Mouse (Mus musculus) c-Kit-positive CD71-positive TER-119-negative erythroid progenitor cells, embryonic 14.5 days (primary cell): Measurements from ENCODE around the gene Mrpl1.

Experiments used
- DNase-seq: peaks from one replicate; pipeline ENCODE4 v3.0.0-alpha.2; 2013; ENCODE audit warnings: low read depth

The Mrpl1 gene

GRCm38 (mm10) chr5:96207531-96207930, 1.8 kb upstream of the Mrpl1 start:
- no peak for DNase-seq

- no peak for DNase-seq
These were observed 750 bp upstream of the Mrpl1 start for GRCm38 (mm10) chr5:96208543-96208942.

DNA sequence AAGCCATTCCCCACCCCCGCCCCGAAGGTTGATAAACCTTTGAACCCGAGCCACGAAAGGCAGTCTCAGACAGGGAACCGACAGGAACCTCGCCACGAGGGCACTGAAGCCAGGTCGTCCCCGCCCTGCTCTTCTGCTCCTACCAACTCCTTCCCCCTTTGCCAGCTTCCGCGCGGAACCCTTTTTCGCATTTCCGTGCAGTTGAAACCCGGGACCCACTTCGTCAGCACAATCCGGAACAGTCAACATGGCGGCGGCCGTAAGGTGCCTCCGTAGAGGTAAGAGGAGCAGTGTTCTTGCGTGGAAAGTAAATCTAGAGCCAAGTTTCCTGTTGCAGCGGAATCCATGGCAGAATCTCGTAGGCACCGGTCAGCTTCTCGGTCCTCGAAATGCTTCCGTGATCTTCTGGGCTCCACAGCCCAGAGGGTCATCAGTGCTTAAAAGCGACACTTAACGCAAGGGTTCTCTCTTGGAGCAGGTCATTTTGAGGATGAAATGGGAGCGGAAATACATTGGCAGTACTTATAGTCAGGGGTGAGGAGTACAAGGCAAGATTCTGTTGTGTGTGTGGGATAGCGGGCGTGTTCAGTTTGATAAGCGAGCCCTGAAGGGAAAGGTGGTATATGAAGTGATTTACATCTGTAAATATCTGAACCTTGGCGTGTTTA, 757 bp downstream of the Mrpl1 start:
- peak; percentile 92 for DNase-seq

DNA sequence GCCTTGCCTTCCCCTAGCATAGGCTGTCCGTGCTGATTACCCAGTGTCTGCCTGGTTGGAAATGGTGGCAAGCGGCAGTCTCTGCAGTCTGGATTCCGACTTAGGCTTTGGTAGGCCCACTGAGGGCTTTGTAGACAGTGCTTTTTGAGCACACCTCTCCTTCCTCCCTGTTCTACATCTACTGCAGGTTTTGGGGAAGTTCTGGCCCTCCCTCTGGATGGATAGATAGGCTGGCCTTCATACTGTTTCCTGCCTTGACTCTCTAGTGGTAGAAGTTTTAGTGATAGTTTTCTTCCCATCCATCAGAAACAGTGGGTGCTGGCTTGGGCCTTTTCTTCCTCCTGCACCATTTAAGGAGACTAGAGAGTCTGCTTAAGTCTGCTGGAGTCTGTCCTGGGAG, 9.4 kb downstream of the Mrpl1 start:
- no peak for DNase-seq

- no peak for DNase-seq
These were observed 10.2 kb downstream of the Mrpl1 start for GRCm38 (mm10) chr5:96219512-96219911.

GRCm38 (mm10) chr5:96221298-96221697, 12.0 kb downstream of the Mrpl1 start:
- no peak for DNase-seq

DNA sequence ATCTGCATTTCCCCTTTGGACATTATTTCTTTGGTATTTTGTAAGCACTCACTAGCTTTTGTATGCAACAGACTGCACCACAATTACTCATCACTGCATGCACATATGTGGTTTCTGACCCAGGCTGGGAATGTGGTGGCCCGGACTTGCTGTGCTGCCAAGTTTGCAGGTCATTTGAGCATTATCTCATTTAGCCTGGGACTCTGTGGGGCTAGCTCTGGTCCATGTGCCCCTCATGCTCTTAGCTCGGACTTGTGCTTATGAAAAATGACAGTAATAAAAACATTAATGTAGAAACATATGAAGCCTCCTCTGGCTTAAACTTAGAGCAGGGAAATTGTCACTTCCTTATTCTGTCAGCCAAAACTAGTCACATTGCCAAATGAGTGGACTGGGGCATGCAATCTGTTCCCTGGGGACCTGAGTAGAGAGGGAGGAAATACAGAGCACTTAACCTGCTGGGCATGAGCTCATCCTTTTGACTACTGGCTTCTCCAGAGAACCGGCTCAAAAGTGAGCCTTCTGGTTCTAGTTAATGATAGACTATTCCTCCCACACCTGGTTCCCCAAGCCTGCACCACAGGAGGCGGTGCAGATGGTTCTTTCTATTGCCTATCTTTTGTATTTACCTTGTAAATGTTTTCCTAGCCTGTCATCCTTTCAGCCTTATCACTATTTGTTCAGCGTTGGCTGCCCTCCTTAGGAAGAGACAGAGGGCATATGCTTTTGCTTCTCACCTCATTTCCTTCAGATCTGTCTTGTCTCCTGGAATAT, 12.7 kb downstream of the Mrpl1 start:
- no peak for DNase-seq

DNA sequence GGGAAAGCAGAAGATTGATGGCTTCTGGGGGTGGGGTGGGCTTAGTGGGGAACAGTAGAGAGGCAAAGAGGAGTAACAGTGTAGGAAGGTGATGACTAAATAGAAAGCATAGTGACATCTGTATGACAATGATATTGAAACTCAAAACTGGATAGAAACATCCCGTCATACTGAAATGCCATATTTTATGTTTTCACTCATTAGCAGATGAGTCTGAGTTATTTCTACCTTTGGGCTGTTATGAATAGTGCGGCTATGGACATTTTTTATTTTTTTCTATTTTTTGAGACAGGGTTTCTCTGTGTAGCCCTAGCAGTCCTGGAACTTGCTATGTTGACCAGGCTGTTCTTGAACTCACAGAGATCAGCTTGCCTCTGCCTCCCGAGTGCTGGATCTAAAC, 13.7 kb downstream of the Mrpl1 start:
- no peak for DNase-seq

- DNase-seq = no peak
These were observed 17.2 kb downstream of the Mrpl1 start for GRCm38 (mm10) chr5:96226490-96226889.

DNA sequence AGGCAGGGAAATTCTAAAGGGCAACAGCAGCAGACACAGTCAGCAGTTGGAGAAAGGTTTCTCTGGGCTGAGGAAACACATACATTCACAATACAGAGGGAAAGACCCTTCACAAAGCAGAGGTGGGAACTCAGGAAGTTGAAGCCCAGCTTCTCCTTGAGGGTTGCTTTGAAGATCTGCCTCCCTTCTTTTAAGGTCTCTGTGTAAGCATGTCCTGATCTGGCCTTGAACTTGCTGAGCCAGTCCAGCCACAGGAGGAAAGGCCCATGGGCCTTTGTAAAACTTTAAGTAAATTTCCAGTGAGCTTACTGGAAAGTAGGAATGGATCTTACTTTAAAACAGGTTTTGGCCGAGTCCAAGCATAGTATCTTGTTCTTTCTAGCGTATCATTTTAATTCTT, 19.7 kb downstream of the Mrpl1 start:
- no peak for DNase-seq

DNA sequence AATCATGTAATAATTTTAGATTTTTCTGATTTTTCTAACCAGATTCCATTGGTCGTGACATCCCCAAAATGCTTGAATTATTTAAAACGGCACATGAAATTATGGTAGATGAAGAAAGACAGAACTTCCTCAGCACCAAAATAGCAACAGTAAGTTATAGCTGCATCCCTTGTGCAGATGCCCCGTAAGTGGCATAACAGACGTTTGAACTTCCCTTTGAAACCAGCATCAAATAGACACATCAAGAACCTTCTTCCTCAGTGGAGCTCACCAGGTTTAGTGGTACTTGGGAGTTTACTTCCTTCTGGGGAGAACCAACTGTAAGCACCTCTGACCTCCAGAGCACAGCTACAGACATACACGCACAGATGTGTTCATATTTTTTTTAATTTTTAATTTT, 29.5 kb downstream of the Mrpl1 start:
- no peak for DNase-seq

DNA sequence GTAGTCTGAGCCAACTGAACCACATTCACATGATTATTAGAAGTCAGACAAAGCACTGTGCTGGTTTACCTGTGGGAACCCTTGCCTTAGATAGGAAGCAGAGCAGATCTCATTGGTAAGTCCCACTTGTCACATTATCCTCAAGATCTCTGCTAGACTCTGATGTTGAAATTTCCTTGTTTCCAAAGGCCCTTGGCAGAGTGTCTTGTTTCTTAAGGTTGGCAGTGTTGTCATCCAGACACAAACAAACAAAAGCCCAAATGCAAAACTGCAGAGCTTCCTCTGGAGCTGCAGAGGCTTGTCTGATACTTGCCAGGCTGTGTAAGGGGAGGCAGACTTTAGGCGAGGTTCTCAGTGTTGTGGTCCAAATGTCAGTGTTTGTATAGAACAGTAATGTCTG, 31.6 kb downstream of the Mrpl1 start:
- no peak for DNase-seq

- DNase-seq = no peak
These were observed 35.2 kb downstream of the Mrpl1 start for GRCm38 (mm10) chr5:96244511-96244910.

DNA sequence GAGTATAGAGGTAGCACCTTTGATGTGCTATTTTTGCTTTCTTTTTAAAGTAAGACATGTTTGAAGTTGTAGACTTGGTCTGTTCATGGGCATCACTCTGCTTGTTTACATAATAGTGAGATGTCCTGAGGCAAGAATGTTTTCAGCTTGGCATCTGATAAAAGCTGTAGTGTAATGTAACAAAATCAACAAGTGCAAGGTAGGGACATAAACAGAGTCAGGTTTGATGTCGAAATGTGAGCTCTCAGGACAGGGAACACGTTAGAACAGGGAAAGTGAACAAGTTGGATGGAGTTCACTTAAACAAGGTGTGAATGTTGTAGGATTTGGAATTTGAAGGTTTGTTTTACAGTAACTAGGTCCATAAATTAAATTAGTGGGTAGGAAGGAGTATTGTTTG, 44.7 kb downstream of the Mrpl1 start:
- no peak for DNase-seq

DNA sequence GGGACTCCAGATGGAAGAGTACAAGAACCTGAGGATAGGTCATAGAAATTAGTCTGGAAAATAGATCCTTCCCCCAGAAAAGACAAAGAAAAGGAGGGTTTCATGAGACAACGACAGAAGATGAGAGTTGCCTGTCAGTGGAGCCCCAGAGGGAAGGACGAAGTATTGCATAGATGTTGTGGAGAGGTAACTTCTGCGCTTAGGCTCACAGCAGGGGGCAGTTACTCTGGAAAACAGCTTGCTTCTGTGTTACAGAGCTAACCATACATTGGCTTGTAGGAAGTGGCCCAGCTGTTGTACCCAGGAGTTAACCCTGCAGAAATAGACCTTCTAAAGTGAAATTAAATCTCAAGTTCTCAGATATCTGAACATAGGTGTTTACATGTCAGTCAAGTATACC, 45.9 kb downstream of the Mrpl1 start:
- no peak for DNase-seq

DNA sequence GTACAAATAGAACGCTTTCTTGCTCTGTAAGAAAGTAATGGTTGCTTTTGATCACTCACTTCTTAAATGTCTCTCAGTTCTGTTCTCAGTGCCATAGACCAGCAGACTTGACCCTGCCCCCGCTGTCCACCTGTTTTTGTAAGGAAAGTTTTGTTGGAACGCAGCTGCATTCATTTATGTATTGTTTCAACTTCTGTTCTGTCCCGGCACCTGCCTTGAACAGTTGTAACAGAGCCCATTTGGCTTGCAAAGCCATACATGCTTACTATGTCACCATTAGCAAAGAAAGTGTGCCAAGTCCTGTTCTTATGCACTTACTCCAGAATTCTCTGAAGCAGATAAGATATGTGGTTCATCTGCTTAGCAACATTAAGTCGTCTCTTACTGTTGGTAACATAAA, 48.9 kb downstream of the Mrpl1 start:
- DNase-seq = no peak

DNA sequence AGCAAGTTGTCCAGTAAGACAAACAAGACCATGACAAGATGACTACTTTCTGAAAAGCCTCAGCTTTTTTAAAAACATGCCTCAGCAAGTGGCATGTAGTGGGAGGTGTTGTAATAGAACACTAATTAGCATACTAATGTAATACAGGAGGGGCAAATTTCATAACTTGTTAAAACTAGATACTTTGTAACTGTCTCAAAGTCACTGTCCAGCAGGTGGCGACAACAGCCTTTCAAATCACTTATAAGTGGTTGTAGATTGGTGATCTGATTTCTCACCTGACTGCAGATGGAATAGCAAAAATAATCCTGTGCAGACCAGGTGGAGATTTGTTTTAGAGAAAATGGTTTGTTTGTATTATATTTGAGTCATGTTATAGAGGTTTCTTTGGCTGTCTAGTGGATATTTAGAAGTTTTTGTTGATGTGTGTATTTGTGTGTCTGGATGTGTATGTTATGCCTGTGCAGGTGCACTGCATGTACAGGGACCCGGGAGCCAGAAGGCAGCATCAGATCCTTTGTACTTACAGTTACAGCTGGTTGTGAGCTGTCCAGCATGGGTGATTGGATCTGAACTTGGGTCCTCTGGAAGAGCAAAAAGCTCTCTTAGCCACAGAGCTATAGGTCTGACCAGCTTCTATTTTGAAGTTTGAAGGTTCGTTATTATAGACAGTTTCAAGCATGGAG, 57.9 kb downstream of the Mrpl1 start:
- DNase-seq = peak; percentile 49

- no peak for DNase-seq
These were observed 61.8 kb downstream of the Mrpl1 start for GRCm38 (mm10) chr5:96271070-96271469.

GRCm38 (mm10) chr5:96305786-96306185, 96.5 kb downstream of the Mrpl1 start:
- no peak for DNase-seq

GRCm38 (mm10) chr5:96306271-96306670, 97.0 kb downstream of the Mrpl1 start:
- DNase-seq = no peak

GRCm38 (mm10) chr5:96306826-96307225, 97.5 kb downstream of the Mrpl1 start:
- no peak for DNase-seq

DNA sequence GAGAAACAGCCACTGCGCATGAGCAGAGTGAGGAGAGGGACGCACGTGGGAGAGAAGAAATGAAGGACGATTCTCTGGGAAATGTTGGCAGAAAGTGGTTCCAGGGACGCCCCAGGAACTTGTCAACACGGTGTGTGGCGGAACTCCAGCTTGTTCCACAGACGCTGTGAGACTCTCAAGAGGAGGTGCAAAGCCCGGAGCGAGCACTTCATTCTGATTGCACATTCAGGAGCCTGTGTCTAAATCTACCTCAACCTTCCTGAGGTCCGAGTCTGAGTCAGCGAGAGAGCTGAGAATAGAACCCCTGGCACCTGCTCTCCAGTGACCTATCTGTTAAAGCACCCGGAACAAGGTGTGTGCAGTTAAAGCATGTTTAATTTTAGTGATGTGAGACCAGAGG, 98.8 kb downstream of the Mrpl1 start:
- no peak for DNase-seq

DNA sequence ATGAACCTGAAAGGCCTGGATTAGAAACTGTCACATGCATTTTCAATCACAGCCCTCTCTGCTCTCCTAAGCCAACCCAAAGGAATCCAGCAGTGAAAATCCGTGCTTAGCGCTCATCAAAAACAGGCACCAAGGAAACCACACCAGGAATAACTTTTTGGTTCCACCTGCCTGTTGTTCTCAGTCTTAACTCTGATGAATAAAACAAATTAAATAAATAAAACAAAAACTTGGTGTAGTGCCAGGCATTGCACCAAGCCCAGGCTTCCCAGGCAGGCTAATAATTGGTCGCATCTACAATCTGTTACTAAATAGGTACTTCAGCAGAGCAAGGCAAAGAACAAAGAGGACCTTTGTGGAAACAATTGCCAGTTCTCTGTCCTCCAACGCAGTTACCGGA, 99.4 kb downstream of the Mrpl1 start:
- no peak for DNase-seq
